In genomic region chr13:101883177-101883576, GRCm38 (mm10) we compare ENCODE assay signal across 36 mouse cellular contexts.
"Had no signal": no experiment of that assay in that cellular context is flagged by ENCODE, and none has a peak within 500 bp of the region (broad histone marks: within the 10 kb centered on the region; RNA-seq: fewer than 3 reads in every experiment).

No protein-coding gene starts in this region.

- H3K4me2 ChIP-seq: heart, embryonic 11.5 days; heart, embryonic 12.5 days; heart, embryonic 13.5 days; heart, embryonic 15.5 days; hindbrain, embryonic 12.5 days; hindbrain, embryonic 13.5 days; hindbrain, embryonic 14.5 days; hindbrain, embryonic 15.5 days; intestine, embryonic 15.5 days; kidney, embryonic 15.5 days had no signal

- H3K4me3 ChIP-seq: heart, embryonic 10.5 days; heart, embryonic 12.5 days; heart, embryonic 13.5 days; heart, embryonic 15.5 days; hindbrain, embryonic 10.5 days; hindbrain, embryonic 12.5 days; hindbrain, embryonic 13.5 days; hindbrain, embryonic 15.5 days; intestine, embryonic 15.5 days; kidney, embryonic 15.5 days; layer of hippocampus, adult 2 months; left cerebral cortex, adult 2 months had no signal

- ATAC-seq: hindbrain, embryonic 16.5 days; hindbrain, postnatal 0 days; inflammation-experienced regulatory T-cells, adult 6 months; intestine, embryonic 15.5 days; intestine, embryonic 16.5 days; intestine, postnatal 0 days had no signal

- H3K9ac ChIP-seq: heart, embryonic 12.5 days; heart, embryonic 13.5 days; heart, embryonic 15.5 days; hindbrain, embryonic 12.5 days; hindbrain, embryonic 13.5 days; hindbrain, embryonic 14.5 days; hindbrain, embryonic 15.5 days; intestine, embryonic 15.5 days; kidney, embryonic 15.5 days had no signal

- H3K27me3 ChIP-seq: heart, embryonic 12.5 days; heart, embryonic 13.5 days; heart, embryonic 15.5 days; hindbrain, embryonic 12.5 days; hindbrain, embryonic 13.5 days; hindbrain, embryonic 15.5 days; intestine, embryonic 15.5 days; kidney, embryonic 15.5 days had no signal

- H3K4me1 ChIP-seq: heart, embryonic 10.5 days; heart, embryonic 12.5 days; heart, embryonic 13.5 days; heart, embryonic 15.5 days; hindbrain, embryonic 10.5 days; hindbrain, embryonic 12.5 days; hindbrain, embryonic 13.5 days; hindbrain, embryonic 15.5 days; intestine, embryonic 15.5 days; kidney, embryonic 15.5 days had no signal

- H3K27ac ChIP-seq: heart, embryonic 10.5 days; heart, embryonic 13.5 days; heart, embryonic 15.5 days; hindbrain, embryonic 10.5 days; hindbrain, embryonic 12.5 days; hindbrain, embryonic 13.5 days; hindbrain, embryonic 14.5 days; hindbrain, embryonic 15.5 days; hindbrain, postnatal 0 days; intestine, embryonic 15.5 days; kidney, embryonic 15.5 days; kidney, postnatal 0 days; layer of hippocampus, adult 2 months; left cerebral cortex, adult 2 months had no signal

- H3K9me3 ChIP-seq: heart, embryonic 10.5 days; heart, embryonic 12.5 days; heart, embryonic 13.5 days; heart, embryonic 15.5 days; hindbrain, embryonic 10.5 days; hindbrain, embryonic 12.5 days; hindbrain, embryonic 13.5 days; hindbrain, embryonic 15.5 days; intestine, embryonic 15.5 days; kidney, embryonic 15.5 days had no signal

- DNase-seq: heart, postnatal 10 days; heart, postnatal 14 days; heart, postnatal 36 days; heart, postnatal 4 days; kidney, adult 11 months; kidney, adult 18-20 months; kidney, adult 2 months; kidney, adult 8-10 months; kidney, adult 9 months; kidney, postnatal 10 days; kidney, postnatal 14 days; kidney, postnatal 25 days; kidney, postnatal 36 days; kidney, postnatal 4 days; layer of hippocampus, adult 9-11 months; layer of hippocampus, postnatal 36 days had no signal

- H3K36me3 ChIP-seq: heart, embryonic 10.5 days; heart, embryonic 12.5 days; heart, embryonic 13.5 days; heart, embryonic 15.5 days; hindbrain, embryonic 10.5 days; hindbrain, embryonic 12.5 days; hindbrain, embryonic 13.5 days; hindbrain, embryonic 15.5 days; intestine, embryonic 15.5 days; kidney, embryonic 15.5 days had no signal
